Mouse (Mus musculus): ENCODE data around the gene Syvn1.

DNA sequence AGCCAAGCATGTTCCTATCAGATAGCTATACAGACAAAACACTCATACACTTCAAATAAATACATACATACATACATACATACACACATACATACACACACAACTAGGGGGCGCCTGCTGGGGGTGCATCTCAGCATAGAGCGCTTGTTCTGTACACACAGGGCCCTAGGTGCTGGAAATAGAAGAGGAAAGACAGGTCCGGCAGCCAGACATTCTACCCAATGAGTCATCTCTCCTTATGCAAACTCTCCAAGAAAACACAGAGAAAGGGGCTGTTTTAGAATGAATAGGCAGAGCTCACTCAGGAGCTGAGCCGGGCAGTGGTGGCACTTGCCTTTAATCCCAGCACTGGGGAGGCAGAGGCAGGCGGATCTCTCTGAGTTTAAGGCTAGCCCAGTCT lies 46.4 kb upstream of the Syvn1 start:
- TF ChIP-seq CTCF (conservative IDR thresholded peaks at IDR 0.05; ENCODE audit: insufficient read depth, insufficient read length, low read depth, low read length) (no peak), POLR2A (IDR thresholded peaks at IDR 0.05; ENCODE audit: low read depth, low read length) (no peak)

Measured in kidney, adult 2 months (tissue).